Mouse (Mus musculus) embryonic facial prominence, embryonic 14.5 days (tissue): ENCODE results near the gene Rgl1. TPM values are rescaled to one million over a fixed set of nuclear protein-coding genes. Genes with fewer than 3 reads are reported as not detected.

Experiments
- ATAC-seq: fragments of 200-750 bp; cut with Nextera tagmentation; 2 replicates; pipeline ENCODE4 v1.8.0; 2017; ENCODE audit warnings: low read depth, moderate number of reproducible peaks, moderate TSS enrichment
- DNase-seq: peaks from one replicate; pipeline ENCODE4 v3.0.0-alpha.2; 2015; ENCODE audit warnings: low spot score
- H3K27ac ChIP-seq: fragments of 300-500 bp; sonication (generic); replicated peaks from 2 replicates; pipeline ENCODE4 v1.5.1; 2014; ENCODE audit warnings: low read depth, mild to moderate bottlenecking, low read length, moderate library complexity
- H3K27me3 ChIP-seq: fragments of 300-500 bp; sonication (generic); replicated peaks from 2 replicates; pipeline ENCODE4 v1.6.1; 2014; ENCODE audit warnings: low read length; ENCODE audit not compliant: control insufficient read depth, insufficient read depth
- H3K36me3 ChIP-seq: fragments of 300-500 bp; sonication (generic); 2 replicates; pipeline ENCODE4 v1.6.1; 2014; ENCODE audit warnings: low read length, mixed read lengths; ENCODE audit not compliant: control insufficient read depth, insufficient read depth
- H3K4me1 ChIP-seq: fragments of 300-500 bp; sonication (generic); 2 replicates; pipeline ENCODE4 v1.6.1; 2014; ENCODE audit warnings: antibody characterized with exemption, low read length; ENCODE audit not compliant: control insufficient read depth, insufficient read depth
- H3K4me2 ChIP-seq: fragments of 300-500 bp; sonication (generic); 2 replicates; pipeline ENCODE4 v1.6.1; 2014; ENCODE audit warnings: low read depth, mild to moderate bottlenecking, low read length, moderate library complexity, mixed read lengths
- H3K4me3 ChIP-seq: fragments of 300-500 bp; sonication (generic); 2 replicates; pipeline ENCODE4 v1.5.1; 2014; ENCODE audit warnings: low read depth, mild to moderate bottlenecking, low read length
- H3K9ac ChIP-seq: fragments of 300-500 bp; sonication (generic); 2 replicates; pipeline ENCODE4 v1.6.1; 2014; ENCODE audit warnings: low read depth, mild to moderate bottlenecking, low read length, moderate library complexity, mixed read lengths
- H3K9me3 ChIP-seq: fragments of 300-500 bp; sonication (generic); 2 replicates; pipeline ENCODE4 v1.6.1; 2016; ENCODE audit warnings: low read length; ENCODE audit not compliant: control insufficient read depth
- WGBS: fragments of 180-500 bp; shearing (Covaris S2); extraction: QIAGEN DNeasy Blood & Tissue Kit; methylation state at CpG from one replicate; pipeline ENCODE4 v1.1.7; 2014; 5-methylcytosine and 5-hydroxymethylcytosine counted together
- polyA plus RNA-seq: library from polyadenylated mRNA; unstranded; fragments of >200 nt; fragmentation: Nextera tagmentation; extraction: Ambion mirVana; gene quantifications from 2 replicates; pipeline ENCODE4 v1.2.1, GENCODE M21; 2014

Rgl1 gene
- 43.7 and 50.7 TPM in 2 replicates for polyA plus RNA-seq

GRCm38 (mm10) chr1:152766032-152766772 is at the start of gene Rgl1, which contains the start of gene Arpc5:
Gene Rgl1, minus strand, starts transcription at chr1:152766351.
Gene Arpc5, plus strand, starts transcription at chr1:152766542.
- H3K27ac ChIP-seq, result peak within 1 kb of the TSS; percentile 74
- DNase-seq, result peak; percentile 98
- H3K9me3 ChIP-seq, result no peaks in the 10 kb centered on the region
- peaks cover 3% of the 10 kb centered on the region; the same call in 1 of the 2 replicates for H3K27me3 ChIP-seq
- peak; percentile 98 for ATAC-seq
- peaks cover 24% of the 10 kb centered on the region for H3K36me3 ChIP-seq
- peak within 1 kb of the TSS; percentile 94 for H3K9ac ChIP-seq
- H3K4me1 ChIP-seq, result no peaks in the 10 kb centered on the region; the same call in 1 of the 2 replicates
- WGBS, result 0% methylated on average over 18 of the region's 86 CpGs
- H3K4me2 ChIP-seq, result peak within 1 kb of the TSS; percentile 98
- H3K4me3 ChIP-seq, result peak within 1 kb of the TSS; percentile 96

DNA sequence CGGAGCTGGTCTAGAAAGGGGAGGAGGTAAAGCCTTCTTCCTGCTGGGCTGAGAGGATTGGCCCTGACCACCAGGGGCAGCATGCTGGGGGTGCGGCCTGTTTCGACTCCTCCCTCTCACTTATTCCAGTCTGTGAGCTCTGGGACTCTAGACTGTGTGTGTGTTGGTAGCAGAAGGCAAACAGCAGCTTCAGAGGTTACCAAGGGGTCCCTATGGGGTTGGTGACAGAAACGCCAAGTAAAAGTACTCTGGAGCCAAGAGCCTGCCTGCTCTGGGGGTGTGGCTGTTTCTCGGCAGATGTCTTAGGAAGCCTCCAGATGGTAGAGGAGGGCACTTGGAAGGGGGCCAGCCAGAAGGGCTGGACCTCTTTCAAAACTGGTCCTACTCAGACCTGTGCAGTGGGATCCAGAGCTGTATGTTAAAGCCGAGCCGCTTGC is 49.1 kb upstream of the Rgl1 start:
- peaks cover 17% of the 10 kb centered on the region; the same call in 1 of the 2 replicates for H3K4me1 ChIP-seq
- no peak overlapping the region for H3K4me3 ChIP-seq
- no peaks in the 10 kb centered on the region for H3K9me3 ChIP-seq
- ATAC-seq (peak; percentile 93), DNase-seq (peak; percentile 84)
- no peak overlapping the region for H3K27ac ChIP-seq
- H3K4me2 ChIP-seq, result peak overlapping the region; percentile 4
- no peak overlapping the region for H3K9ac ChIP-seq
- no peaks in the 10 kb centered on the region for H3K36me3 ChIP-seq
- WGBS, result 28% methylated on average over 5 of the region's 7 CpGs
- no peaks in the 10 kb centered on the region for H3K27me3 ChIP-seq

- Histone ChIP-seq H3K27ac (no peak overlapping the region), H3K4me2 (no peak overlapping the region), H3K9ac (no peak overlapping the region), H3K4me3 (no peak overlapping the region), H3K36me3 (no peaks in the 10 kb centered on the region), H3K9me3 (no peaks in the 10 kb centered on the region), H3K4me1 (0 out of 2 replicates have a peak, but pooled peaks cover 5% of the 10 kb centered on the region), H3K27me3 (no peaks in the 10 kb centered on the region)
- 75% methylated on average over 13 of the region's 13 CpGs for WGBS
- DNase-seq (no peak), ATAC-seq (no peak; the same call in 1 of the 2 replicates)
Observed at GRCm38 (mm10) chr1:152810533-152811439, 44.6 kb upstream of the Rgl1 start.

DNA sequence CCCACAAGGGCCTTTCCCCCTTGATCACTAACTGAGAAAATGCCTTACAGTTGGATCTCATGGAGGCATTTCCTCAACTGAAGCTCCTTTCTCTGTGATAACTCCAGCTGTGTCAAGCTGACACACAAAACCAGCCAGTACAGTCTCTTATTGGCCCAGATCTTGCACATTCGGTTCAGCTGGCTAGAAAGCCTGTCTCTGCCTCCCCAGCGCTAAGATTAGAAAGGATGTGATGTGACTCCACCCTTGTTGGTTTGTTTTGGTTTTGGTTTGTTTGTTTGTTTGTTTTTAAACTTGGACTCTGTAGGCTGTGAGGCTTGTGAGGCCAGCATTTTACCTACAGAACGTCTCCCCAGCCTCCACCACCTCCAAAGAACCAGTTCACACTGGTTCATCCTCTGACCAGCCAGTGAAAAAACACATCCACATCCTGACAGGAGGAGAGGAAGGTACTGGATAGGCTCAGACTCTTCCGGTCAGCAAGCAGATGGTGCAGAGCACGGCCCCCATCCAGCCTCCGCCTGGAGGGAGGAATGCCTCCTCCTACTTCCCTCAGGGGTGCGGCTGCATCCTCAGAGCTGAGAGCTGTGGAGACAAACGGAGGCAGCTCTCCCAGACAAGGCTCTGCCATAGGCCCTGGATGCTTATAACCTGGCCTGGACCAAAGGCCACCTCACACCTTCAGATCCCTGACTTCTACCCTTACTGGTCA is 43.5 kb upstream of the Rgl1 start:
- no peaks in the 10 kb centered on the region for H3K36me3 ChIP-seq
- H3K27me3 ChIP-seq, result no peaks in the 10 kb centered on the region
- H3K4me1 ChIP-seq, result no peaks in the 10 kb centered on the region
- no peak overlapping the region for H3K4me2 ChIP-seq
- ATAC-seq (peak; percentile 23; the same call in 1 of the 2 replicates), DNase-seq (peak; percentile 48)
- no peak overlapping the region for H3K27ac ChIP-seq
- 42% methylated on average over 8 of the region's 8 CpGs for WGBS
- H3K9me3 ChIP-seq, result no peaks in the 10 kb centered on the region
- no peak overlapping the region for H3K9ac ChIP-seq
- no peak overlapping the region for H3K4me3 ChIP-seq

DNA sequence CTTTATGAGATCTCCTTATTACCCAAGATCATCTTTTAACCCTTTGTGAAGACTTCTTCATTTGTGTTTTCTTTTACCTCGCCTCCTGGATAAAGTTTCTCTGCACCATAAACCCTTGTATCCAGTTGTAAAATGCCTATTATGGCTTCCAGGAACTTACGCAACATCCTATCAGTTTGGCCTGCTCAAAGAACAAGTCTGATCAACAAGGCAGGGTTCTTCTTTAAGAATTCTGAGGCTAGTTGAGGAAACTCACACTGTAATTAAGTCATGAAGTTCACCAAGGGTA is 42.2 kb upstream of the Rgl1 start:
- ATAC-seq (no peak), DNase-seq (no peak)
- no peaks in the 10 kb centered on the region for H3K27me3 ChIP-seq
- no peaks in the 10 kb centered on the region for H3K4me1 ChIP-seq
- no peak overlapping the region; the same call in 1 of the 2 replicates for H3K27ac ChIP-seq
- 84% methylated on average over 2 of the region's 2 CpGs for WGBS
- no peaks in the 10 kb centered on the region for H3K9me3 ChIP-seq
- H3K36me3 ChIP-seq, result no peaks in the 10 kb centered on the region
- no peak overlapping the region for H3K4me3 ChIP-seq
- no peak overlapping the region for H3K9ac ChIP-seq
- no peak overlapping the region for H3K4me2 ChIP-seq

DNA sequence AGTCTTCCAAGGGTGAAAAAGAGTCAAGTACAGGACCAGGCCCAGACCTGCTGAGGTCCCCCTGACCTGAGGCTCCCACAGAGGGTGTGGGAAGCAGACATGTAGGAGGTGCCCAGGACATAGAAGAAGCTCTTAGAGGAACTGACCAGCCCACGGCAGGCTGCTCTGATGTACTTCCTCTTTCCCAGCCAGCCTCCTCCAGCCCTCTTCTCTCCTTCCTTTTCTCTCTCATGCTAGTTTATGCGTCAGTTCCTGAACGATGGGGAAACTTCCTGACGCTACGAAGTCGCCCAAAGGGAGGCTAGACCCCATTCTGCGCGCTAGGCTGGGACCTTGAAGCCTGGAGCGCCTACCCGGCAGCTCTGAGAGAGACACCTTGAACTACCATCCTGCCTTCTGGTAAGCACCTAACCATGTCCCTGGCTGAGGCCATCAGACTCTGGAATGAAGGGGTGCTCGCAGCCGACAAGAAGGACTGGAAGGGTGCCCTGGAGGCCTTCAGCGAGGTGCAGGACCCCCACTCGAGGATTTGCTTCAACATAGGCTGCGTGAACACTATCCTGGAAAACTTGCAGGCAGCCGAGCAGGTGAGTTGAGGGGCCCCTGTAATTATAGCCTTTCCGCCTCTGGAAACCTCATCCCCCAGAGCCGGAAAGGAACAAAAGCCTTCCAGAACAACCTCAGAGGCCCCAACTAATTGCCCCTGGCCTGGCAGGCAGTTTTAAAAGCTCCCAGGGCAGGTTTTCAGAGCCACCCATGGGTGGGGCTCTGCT is 41.7 kb upstream of the Rgl1 start:
- H3K9ac ChIP-seq, result no peak overlapping the region
- H3K4me2 ChIP-seq, result no peak overlapping the region
- H3K27me3 ChIP-seq, result no peaks in the 10 kb centered on the region
- H3K4me3 ChIP-seq, result no peak overlapping the region
- ATAC-seq (peak; percentile 86), DNase-seq (peak; percentile 79)
- H3K9me3 ChIP-seq, result no peaks in the 10 kb centered on the region
- peak overlapping the region; percentile 44 for H3K27ac ChIP-seq
- H3K4me1 ChIP-seq, result no peaks in the 10 kb centered on the region
- WGBS, result 53% methylated on average over 17 of the region's 18 CpGs
- H3K36me3 ChIP-seq, result no peaks in the 10 kb centered on the region

DNA sequence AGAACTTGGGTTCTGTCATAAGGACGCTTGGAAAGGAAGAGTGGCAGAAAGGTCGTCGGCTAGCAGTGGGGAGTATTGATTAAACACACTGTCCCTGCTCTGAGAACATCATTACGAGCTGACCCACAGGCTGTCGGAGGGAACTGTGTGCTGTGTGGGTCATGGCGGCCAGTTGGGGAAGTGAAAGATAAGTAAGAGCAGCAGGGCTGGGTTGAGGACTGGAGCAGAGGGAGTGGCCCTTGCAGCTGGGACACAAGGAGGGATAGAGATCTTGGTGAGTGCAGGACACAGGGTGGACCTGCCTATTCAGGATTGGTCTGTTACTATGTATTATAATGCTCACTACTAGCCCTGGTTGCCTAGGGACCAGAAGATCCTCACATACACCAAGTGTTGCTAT is 38.8 kb upstream of the Rgl1 start:
- ATAC-seq (no peak), DNase-seq (no peak)
- WGBS, result 82% methylated on average over 6 of the region's 6 CpGs
- H3K9me3 ChIP-seq, result no peaks in the 10 kb centered on the region
- no peaks in the 10 kb centered on the region for H3K27me3 ChIP-seq
- H3K4me2 ChIP-seq, result no peak overlapping the region
- no peaks in the 10 kb centered on the region for H3K4me1 ChIP-seq
- no peak overlapping the region for H3K27ac ChIP-seq
- no peak overlapping the region for H3K9ac ChIP-seq
- no peaks in the 10 kb centered on the region for H3K36me3 ChIP-seq
- no peak overlapping the region for H3K4me3 ChIP-seq
